Mouse (Mus musculus): ENCODE results near the gene Srek1ip1. TPM values are rescaled to one million over a fixed set of nuclear protein-coding genes. Genes with fewer than 3 reads are reported as not detected.

The Srek1ip1 gene
- polyA plus RNA-seq, 1 experiment from 2014 or later: 14.0 TPM

GRCm38 (mm10) chr13:104883566-104884249 is 91.4 kb downstream of the Srek1ip1 start:
- Histone ChIP-seq H3K36me3 (ENCODE audit: control insufficient read depth, insufficient read depth, low read length) (no peaks in the 10 kb centered on the region), H3K9me3 (ENCODE audit: control insufficient read depth, low read length) (no peaks in the 10 kb centered on the region), H3K9ac (ENCODE audit: low read length) (no peak overlapping the region), H3K4me3 (ENCODE audit: low read depth, low read length) (no peak overlapping the region), H3K4me1 (replicated peaks; ENCODE audit: control insufficient read depth, insufficient read depth) (no peaks in the 10 kb centered on the region), H3K27ac (replicated peaks) (no peak overlapping the region), H3K27me3 (ENCODE audit: control insufficient read depth, insufficient read depth, low read length) (no peaks in the 10 kb centered on the region), H3K4me2 (replicated peaks; ENCODE audit: low read depth) (no peak overlapping the region)
- no peak for TF ChIP-seq EP300 (optimal IDR thresholded peaks at IDR 0.05)
- ATAC-seq (ENCODE audit: low FRiP score, low TSS enrichment) (no peak), DNase-seq (ENCODE audit: low spot score) (no peak)
- 36% methylated on average over 7 of the region's 16 CpGs for WGBS

GRCm38 (mm10) chr13:104886308-104887032 is 94.2 kb downstream of the Srek1ip1 start:
- Histone ChIP-seq H3K4me3 (ENCODE audit: low read depth, low read length) (no peak overlapping the region), H3K36me3 (ENCODE audit: control insufficient read depth, insufficient read depth, low read length) (no peaks in the 10 kb centered on the region), H3K27me3 (ENCODE audit: control insufficient read depth, insufficient read depth, low read length) (no peaks in the 10 kb centered on the region), H3K4me1 (replicated peaks; ENCODE audit: control insufficient read depth, insufficient read depth) (no peaks in the 10 kb centered on the region), H3K9me3 (ENCODE audit: control insufficient read depth, low read length) (no peaks in the 10 kb centered on the region), H3K27ac (replicated peaks) (no peak overlapping the region), H3K9ac (ENCODE audit: low read length) (no peak overlapping the region), H3K4me2 (replicated peaks; ENCODE audit: low read depth) (no peak overlapping the region)
- no peak for TF ChIP-seq EP300 (optimal IDR thresholded peaks at IDR 0.05)
- no peak for TF ChIP-seq CTCF (IDR thresholded peaks at IDR 0.05; ENCODE audit: low read depth)
- DNase-seq (ENCODE audit: low spot score) (no peak), ATAC-seq (ENCODE audit: low FRiP score, low TSS enrichment) (no peak)
- WGBS: 61% methylated on average over 8 of the region's 8 CpGs

Other genes starting within 250 kb of the Srek1ip1 start
- gene Cwc27, start 24.7 kb downstream of the Srek1ip1 start, polyA plus RNA-seq (2015; fragmentation: Nextera tagmentation; extraction: Ambion mirVana): 14.7 and 16.3 TPM in 2 replicates
- gene Shisal2b, start 71.4 kb downstream of the Srek1ip1 start, polyA plus RNA-seq (2015; fragmentation: Nextera tagmentation; extraction: Ambion mirVana): not detected in 2 replicates

Measured in stomach, postnatal 0 days (tissue).